Mouse (Mus musculus) intestine, embryonic 16.5 days (tissue): Measurements from ENCODE around the gene Fam120b. TPM values are rescaled to one million over a fixed set of nuclear protein-coding genes. Genes with fewer than 3 reads are reported as not detected.

Source experiments
- ATAC-seq: fragments of 200-750 bp; cut with Nextera tagmentation; 2 replicates; pipeline ENCODE4 v1.8.0; 2017; ENCODE audit warnings: moderate TSS enrichment, moderate library complexity
- H3K27ac ChIP-seq: fragments of 300-500 bp; sonication (generic); 2 replicates; pipeline ENCODE4 v1.5.1; 2014; ENCODE audit warnings: mild to moderate bottlenecking, low read length
- H3K27me3 ChIP-seq: fragments of 300-500 bp; sonication (generic); replicated peaks from 2 replicates; pipeline ENCODE4 v1.6.1; 2014; ENCODE audit warnings: low read length, control low read depth, mixed read lengths; ENCODE audit not compliant: control insufficient read depth, insufficient read depth
- H3K36me3 ChIP-seq: fragments of 300-500 bp; sonication (generic); 2 replicates; pipeline ENCODE4 v1.6.1; 2014; ENCODE audit warnings: low read length, control low read depth; ENCODE audit not compliant: control insufficient read depth, insufficient read depth
- H3K4me1 ChIP-seq: fragments of 300-500 bp; sonication (generic); 2 replicates; pipeline ENCODE4 v1.6.1; 2014; ENCODE audit warnings: low read length, control low read depth, mixed read lengths; ENCODE audit not compliant: control insufficient read depth, insufficient read depth
- H3K4me2 ChIP-seq: fragments of 300-500 bp; sonication (generic); 2 replicates; pipeline ENCODE4 v1.6.1; 2014; ENCODE audit warnings: low read depth, low read length, control low read depth
- H3K4me3 ChIP-seq: fragments of 300-500 bp; sonication (generic); 2 replicates; pipeline ENCODE4 v1.5.1; 2014; ENCODE audit warnings: mild to moderate bottlenecking, low read length
- H3K9ac ChIP-seq: fragments of 300-500 bp; sonication (generic); 2 replicates; pipeline ENCODE4 v1.6.1; 2014; ENCODE audit warnings: low read depth, low read length
- H3K9me3 ChIP-seq: fragments of 300-500 bp; sonication (generic); 2 replicates; pipeline ENCODE4 v1.6.1; 2016; ENCODE audit warnings: low read length, control low read depth; ENCODE audit not compliant: control insufficient read depth
- WGBS: fragments of 180-500 bp; shearing (Covaris S2); extraction: QIAGEN DNeasy Blood & Tissue Kit; methylation state at CpG from one replicate; pipeline ENCODE4 v1.1.7; 2014; 5-methylcytosine and 5-hydroxymethylcytosine counted together
- polyA plus RNA-seq: library from polyadenylated mRNA; unstranded; fragments of >200 nt; fragmentation: Nextera tagmentation; extraction: Ambion mirVana; gene quantifications from 2 replicates; pipeline ENCODE4 v1.2.1, GENCODE M21; 2015

Fam120b gene
- polyA plus RNA-seq, 1 experiment from 2014 or later = 27.4 TPM

DNA sequence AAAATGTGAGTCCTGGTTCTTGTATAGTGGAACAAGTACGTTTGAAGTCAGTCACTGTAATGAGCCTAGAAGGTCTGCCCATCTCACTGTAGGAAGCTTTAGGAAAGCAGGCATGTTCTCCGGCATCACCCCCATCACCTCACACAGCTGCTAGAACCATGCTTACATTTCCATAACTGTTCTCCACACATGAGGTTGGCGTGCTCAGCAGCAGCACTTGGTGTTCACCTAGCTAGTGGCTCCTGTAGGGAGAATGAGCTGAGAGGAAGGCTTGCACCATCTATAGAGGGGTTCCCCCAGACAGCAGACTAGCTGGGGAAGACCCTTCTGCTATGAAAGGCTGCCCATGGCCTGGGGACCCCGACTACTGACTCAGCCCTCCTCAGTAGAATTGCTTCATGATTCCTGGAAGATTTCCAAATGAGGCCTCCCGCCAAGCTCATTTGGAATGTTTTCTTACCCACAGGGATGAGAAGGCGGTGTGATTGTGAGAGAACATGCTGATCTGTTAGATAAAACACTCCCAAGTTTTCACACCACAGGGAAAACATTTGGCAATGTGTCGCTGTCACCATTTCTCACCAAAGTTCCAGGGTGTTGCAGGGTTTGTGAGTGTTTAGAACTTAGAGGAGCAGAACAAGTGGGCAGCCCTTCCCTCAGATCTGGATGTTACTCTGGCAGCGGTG, 27.2 kb downstream of the Fam120b start:
- H3K9me3 ChIP-seq = peaks cover 3% of the 10 kb centered on the region; the same call in 1 of the 2 replicates
- H3K9ac ChIP-seq = no peak overlapping the region
- no peak overlapping the region for H3K4me2 ChIP-seq
- H3K4me1 ChIP-seq = no peaks in the 10 kb centered on the region
- no peaks in the 10 kb centered on the region for H3K27me3 ChIP-seq
- peaks cover 33% of the 10 kb centered on the region for H3K36me3 ChIP-seq
- H3K4me3 ChIP-seq = no peak overlapping the region
- no peak overlapping the region for H3K27ac ChIP-seq
- no peak for ATAC-seq
- WGBS = 72% methylated on average over 8 of the region's 8 CpGs

- WGBS = 88% methylated on average over 3 of the region's 3 CpGs
- peaks cover 3% of the 10 kb centered on the region; the same call in 1 of the 2 replicates for H3K9me3 ChIP-seq
- H3K36me3 ChIP-seq = peaks cover 31% of the 10 kb centered on the region
- no peak overlapping the region for H3K9ac ChIP-seq
- H3K4me3 ChIP-seq = no peak overlapping the region
- no peak overlapping the region for H3K4me2 ChIP-seq
- no peaks in the 10 kb centered on the region for H3K4me1 ChIP-seq
- no peak for ATAC-seq
- H3K27me3 ChIP-seq = no peaks in the 10 kb centered on the region
- H3K27ac ChIP-seq = no peak overlapping the region
These were observed 29.9 kb downstream of the Fam120b start for GRCm38 (mm10) chr17:15425931-15426330.

DNA sequence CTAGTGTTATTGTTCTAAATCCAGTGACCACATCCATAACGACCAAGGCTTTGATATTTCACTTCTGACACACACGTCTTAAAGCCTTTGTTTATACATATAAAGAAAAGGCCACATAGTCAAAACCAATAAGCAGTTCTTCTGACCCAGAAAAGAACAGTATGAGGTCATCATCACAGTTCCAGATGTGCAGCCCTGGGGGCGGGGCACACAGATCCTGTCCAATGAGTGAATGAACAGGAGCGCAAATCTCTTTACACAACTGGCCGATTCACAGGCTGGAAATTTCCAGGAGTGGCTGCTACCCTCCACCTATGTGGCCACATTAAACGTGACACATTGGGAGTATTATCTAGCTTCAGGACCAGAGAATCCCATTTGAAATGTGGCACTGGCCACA, 33.4 kb downstream of the Fam120b start:
- no peak overlapping the region for H3K9ac ChIP-seq

GRCm38 (mm10) chr17:15429937-15430336, 33.9 kb downstream of the Fam120b start:
- H3K27ac ChIP-seq = no peak overlapping the region
- no peak for ATAC-seq
- no peaks in the 10 kb centered on the region for H3K27me3 ChIP-seq
- no peaks in the 10 kb centered on the region for H3K4me1 ChIP-seq
- H3K4me2 ChIP-seq = no peak overlapping the region
- no peak overlapping the region for H3K9ac ChIP-seq
- H3K36me3 ChIP-seq = peaks cover 19% of the 10 kb centered on the region
- H3K9me3 ChIP-seq = no peaks in the 10 kb centered on the region
- 39% methylated on average over 1 of the region's 1 CpGs for WGBS
- no peak overlapping the region for H3K4me3 ChIP-seq

More for the DNA sequence above, 33.4 kb downstream of the Fam120b start:
- Histone ChIP-seq H3K9me3 (no peaks in the 10 kb centered on the region), H3K27me3 (no peaks in the 10 kb centered on the region), H3K4me3 (no peak overlapping the region), H3K36me3 (peaks cover 21% of the 10 kb centered on the region), H3K4me2 (no peak overlapping the region), H3K27ac (no peak overlapping the region), H3K4me1 (no peaks in the 10 kb centered on the region)
- 85% methylated on average over 6 of the region's 6 CpGs for WGBS
- ATAC-seq = no peak

- H3K4me3 ChIP-seq = no peak overlapping the region
- H3K9ac ChIP-seq = no peak overlapping the region
- H3K27ac ChIP-seq = no peak overlapping the region
- WGBS = 53% methylated on average over 5 of the region's 5 CpGs
- no peaks in the 10 kb centered on the region for H3K27me3 ChIP-seq
- no peaks in the 10 kb centered on the region for H3K9me3 ChIP-seq
- no peak overlapping the region for H3K4me2 ChIP-seq
- H3K4me1 ChIP-seq = no peaks in the 10 kb centered on the region
- ATAC-seq = no peak
- peaks cover 12% of the 10 kb centered on the region for H3K36me3 ChIP-seq
These were observed 35.1 kb downstream of the Fam120b start for GRCm38 (mm10) chr17:15431021-15431514.

GRCm38 (mm10) chr17:15431551-15431950, 35.5 kb downstream of the Fam120b start:
- no peak for ATAC-seq
- H3K4me3 ChIP-seq = no peak overlapping the region
- H3K4me1 ChIP-seq = no peaks in the 10 kb centered on the region
- H3K36me3 ChIP-seq = peaks cover 11% of the 10 kb centered on the region; the same call in 1 of the 2 replicates
- no peak overlapping the region for H3K9ac ChIP-seq
- no peaks in the 10 kb centered on the region for H3K27me3 ChIP-seq
- no peak overlapping the region for H3K4me2 ChIP-seq
- H3K27ac ChIP-seq = no peak overlapping the region
- H3K9me3 ChIP-seq = no peaks in the 10 kb centered on the region
- WGBS = 93% methylated on average over 4 of the region's 4 CpGs

DNA sequence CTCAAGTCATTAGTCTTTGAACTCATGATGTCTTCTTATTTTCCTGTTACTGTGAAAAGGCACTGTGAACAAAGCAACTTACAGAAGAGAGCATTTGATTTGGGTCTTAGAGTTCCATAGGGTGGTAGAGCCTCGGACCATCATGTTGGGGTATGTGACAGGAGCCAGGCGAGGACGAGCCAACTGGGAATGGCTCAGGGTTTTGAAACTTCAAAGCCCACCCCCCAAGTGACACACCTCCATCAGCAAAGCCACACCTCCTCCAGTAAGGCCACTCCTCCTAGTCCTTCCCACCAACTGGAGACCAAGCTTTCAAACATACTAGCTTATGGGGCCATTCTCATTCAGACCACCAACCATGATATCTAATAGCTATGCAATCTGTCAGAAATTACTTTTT, 36.0 kb downstream of the Fam120b start:
- no peak for ATAC-seq
- Histone ChIP-seq H3K4me2 (no peak overlapping the region), H3K27ac (no peak overlapping the region), H3K27me3 (no peaks in the 10 kb centered on the region), H3K36me3 (peaks cover 11% of the 10 kb centered on the region; the same call in 1 of the 2 replicates), H3K9ac (no peak overlapping the region), H3K4me3 (no peak overlapping the region), H3K9me3 (no peaks in the 10 kb centered on the region), H3K4me1 (no peaks in the 10 kb centered on the region)
- WGBS = 85% methylated on average over 3 of the region's 3 CpGs

- ATAC-seq = no peak
- 84% methylated on average over 3 of the region's 3 CpGs for WGBS
- no peak overlapping the region for H3K4me2 ChIP-seq
- no peaks in the 10 kb centered on the region for H3K9me3 ChIP-seq
- H3K27me3 ChIP-seq = no peaks in the 10 kb centered on the region
- no peak overlapping the region for H3K4me3 ChIP-seq
- no peak overlapping the region for H3K27ac ChIP-seq
- no peaks in the 10 kb centered on the region for H3K4me1 ChIP-seq
- no peak overlapping the region for H3K9ac ChIP-seq
- H3K36me3 ChIP-seq = peaks cover 7% of the 10 kb centered on the region; the same call in 1 of the 2 replicates
These were observed 38.7 kb downstream of the Fam120b start for GRCm38 (mm10) chr17:15434748-15435147.

DNA sequence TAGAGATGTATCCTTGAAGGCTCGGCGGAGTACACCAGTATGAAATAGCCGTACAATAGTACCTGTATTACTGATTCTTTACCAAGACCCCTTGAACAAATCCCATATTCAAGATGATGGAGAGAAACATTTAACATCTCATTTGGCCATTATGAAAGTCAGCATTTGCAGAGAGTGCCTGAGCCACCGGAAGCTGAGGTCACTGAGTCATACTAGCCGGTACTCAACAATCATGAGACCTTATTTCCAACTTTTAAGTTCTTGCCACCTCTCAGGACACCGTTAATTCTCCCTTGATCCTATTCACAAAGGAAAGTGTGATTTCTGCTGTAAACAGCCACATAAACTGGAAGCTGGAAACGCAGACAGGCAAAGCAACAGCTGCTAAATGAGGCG, 44.1 kb downstream of the Fam120b start:
- Histone ChIP-seq H3K9me3 (no peaks in the 10 kb centered on the region), H3K36me3 (no peaks in the 10 kb centered on the region), H3K9ac (no peak overlapping the region), H3K4me1 (peaks cover 10% of the 10 kb centered on the region), H3K27me3 (no peaks in the 10 kb centered on the region), H3K4me3 (no peak overlapping the region), H3K4me2 (no peak overlapping the region), H3K27ac (no peak overlapping the region)
- WGBS = 59% methylated on average over 8 of the region's 8 CpGs
- no peak for ATAC-seq
